Mouse (Mus musculus): ENCODE measurements around the gene Krt9. TPM values are rescaled to one million over a fixed set of nuclear protein-coding genes. Genes with fewer than 3 reads are reported as not detected.
"Not testable (repeated sequence)": the region's sequence is repeated elsewhere in the genome, so short reads cannot be mapped to it uniquely, and the experiment has no call there.

The Krt9 gene
- total RNA-seq (2021): under 1 TPM in 1 of 2 experiments, not detected in 1; 0.21 TPM
- long read RNA-seq, experiment 1: 0 reads
- long read RNA-seq, experiment 2: 0 reads

DNA sequence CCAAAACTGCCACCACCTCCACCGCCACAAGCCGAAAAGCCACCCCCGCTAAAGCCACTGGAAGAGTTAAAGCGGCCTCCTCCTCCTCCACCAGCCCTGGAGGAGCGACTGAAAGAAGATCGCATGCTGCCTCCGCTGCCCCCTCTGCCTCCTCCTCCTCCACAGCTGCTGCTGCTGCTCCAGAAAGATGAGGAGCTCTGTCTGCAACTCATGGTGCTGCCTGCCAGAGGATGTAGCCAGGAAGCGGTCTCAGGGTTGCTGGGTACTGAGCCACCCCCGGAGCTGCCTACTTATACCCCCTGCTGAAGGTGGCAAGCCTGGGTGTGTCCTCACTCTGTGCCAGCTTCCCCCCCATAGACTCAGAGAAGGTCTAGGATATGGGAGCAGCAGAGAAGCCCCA lies at the start of gene Krt9:
TSS of gene Krt9 (minus strand) at position 255 of the 400 bp plus-strand sequence.
- no peak for DNase-seq

DNA sequence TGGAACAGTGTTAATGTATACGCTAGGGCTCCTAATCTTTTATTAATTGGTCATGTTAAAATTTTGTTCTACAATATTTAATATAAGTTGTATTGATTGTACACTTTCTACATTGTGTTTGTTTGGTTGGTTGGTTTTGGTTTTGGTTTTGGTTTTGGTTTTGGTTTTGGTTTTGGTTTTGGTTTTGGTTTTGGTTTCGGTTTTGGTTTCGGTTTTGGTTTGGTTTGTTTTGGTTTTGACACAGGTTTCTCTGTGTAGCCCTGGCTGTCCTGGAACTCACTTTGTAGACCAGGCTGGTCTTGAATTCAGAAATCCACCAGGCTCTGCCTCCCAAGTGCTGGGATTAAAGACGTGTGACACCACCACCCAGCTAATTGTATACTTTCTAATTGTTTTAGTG lies 47.2 kb upstream of the Krt9 start:
- DNase-seq: not testable (repeated sequence)

DNA sequence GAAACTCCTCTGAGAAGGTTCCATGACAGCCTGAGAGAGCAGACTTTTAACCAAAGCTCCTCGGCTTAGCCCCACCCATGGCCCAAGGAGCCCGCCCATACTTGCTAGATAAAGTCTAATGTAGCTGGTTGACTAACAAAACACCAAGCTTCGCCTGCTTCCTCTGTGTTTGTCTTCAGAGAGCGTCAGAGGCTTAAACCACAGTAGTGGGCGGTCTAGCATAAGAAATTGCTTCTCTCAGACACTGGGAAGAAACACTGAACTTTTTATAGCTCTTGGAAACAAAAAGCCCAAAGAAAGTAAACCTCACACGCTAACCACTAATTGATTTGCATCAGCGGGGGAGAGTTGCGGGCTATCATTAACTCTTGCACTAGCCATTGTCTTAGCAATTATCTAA lies 28.7 kb upstream of the Krt9 start:
- DNase-seq: no peak

DNA sequence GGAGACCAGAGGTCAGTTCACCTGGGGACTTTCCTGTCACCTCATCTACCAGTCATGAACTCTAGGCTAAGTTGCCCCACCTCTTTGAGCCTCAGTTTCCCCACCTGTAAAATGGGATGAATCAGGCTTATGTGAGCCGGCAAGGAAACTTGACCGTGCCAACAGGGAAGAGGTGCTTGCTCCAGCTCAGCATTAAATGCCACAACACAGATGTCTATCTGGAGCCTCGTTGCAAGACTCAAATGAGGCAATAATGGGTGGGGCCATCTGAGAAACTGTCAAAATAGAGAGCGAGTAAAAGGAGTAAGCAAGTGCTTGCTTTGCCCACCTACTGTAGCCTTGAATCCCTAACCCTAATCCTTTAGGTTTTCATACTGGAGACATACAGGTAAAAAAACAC lies 26.3 kb upstream of the Krt9 start:
- no peak for DNase-seq

- no peak for DNase-seq
Measured at GRCm38 (mm10) chr11:100208542-100208941, 15.5 kb upstream of the Krt9 start.

DNA sequence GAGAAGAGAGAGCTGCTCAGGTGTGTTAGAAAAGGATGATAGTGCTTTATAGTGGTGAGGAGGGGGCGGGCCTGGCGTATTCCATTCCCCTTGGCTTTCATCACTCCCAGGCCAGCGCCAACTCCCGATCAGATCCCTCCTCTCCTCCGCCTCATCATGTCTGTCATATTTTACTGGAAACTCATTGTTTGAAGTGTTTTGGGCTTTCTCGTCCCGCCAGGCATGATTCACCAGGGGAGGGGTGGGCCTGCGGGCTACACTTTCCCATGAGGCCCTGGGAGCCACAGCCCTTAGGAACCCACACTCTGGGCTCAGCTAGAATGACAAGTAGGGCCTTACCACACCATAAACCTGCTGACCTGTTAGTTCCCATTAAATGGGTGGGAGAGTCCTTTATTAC lies 14.5 kb upstream of the Krt9 start, which contains the start of gene Krt14:
TSS of gene Krt14 (minus strand) at position 51 of the 400 bp plus-strand sequence.
- DNase-seq: no peak

GRCm38 (mm10) chr11:100203448-100203847 lies 10.4 kb upstream of the Krt9 start:
- DNase-seq: peak; percentile 68

GRCm38 (mm10) chr11:100202906-100203305 lies 9.9 kb upstream of the Krt9 start:
- no peak for DNase-seq

DNA sequence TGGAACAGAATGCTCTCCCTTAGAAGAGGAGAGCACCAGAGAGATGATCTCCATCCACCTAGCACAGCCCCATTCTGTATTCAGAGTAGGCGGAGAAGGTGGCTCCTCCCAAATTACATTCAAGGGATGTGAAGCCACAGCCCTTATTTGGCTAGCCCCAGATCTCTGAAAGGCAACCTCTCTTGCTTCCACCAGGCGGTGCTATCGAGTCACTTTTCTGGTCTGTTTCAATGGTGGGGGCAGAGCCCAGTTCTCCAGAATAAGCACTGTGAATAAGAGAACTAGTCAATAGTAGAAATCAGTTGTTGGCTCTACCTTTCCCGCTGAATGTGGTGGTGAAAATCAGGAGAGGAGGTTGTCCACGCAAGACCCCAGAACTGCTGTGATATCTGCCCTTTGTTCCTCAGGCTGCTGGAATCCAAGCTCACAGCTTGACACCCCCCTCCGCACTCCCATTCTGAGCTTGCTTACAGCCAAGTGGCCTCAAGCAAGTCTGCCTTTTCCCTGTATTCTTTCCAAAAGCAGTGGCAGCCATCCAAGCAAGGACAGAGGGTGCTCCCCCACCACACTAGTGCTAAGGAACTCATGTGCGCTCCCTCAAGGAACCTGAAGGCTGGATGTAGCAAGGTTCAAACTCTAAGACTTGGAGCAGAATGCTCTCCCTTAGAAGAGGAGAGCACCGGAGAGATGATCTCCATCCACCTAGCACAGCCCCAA lies 7.2 kb upstream of the Krt9 start:
- peak; percentile 50 for DNase-seq

DNA sequence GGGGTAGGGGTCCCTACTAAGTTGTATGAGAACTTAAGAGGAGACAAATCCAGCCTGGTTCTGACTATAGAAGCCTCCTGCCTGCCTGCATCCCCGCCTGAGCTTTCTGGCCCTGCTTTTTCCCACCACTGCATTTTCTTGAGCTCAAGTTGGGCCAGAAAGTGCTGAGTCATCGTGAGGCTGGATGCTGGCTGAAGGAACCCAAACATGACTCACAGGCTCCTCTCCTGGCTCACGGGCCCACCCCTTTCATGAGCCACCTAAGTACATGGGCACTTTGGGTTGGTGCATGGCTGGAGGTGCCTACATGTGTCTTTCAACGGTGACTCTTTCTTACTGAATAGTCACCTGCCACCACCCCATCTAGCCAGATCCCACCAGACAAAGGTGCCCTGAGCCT lies 5.6 kb upstream of the Krt9 start:
- peak; percentile 6 for DNase-seq

- no peak for DNase-seq
Measured at GRCm38 (mm10) chr11:100191820-100192219, 1.2 kb downstream of the Krt9 start.

DNA sequence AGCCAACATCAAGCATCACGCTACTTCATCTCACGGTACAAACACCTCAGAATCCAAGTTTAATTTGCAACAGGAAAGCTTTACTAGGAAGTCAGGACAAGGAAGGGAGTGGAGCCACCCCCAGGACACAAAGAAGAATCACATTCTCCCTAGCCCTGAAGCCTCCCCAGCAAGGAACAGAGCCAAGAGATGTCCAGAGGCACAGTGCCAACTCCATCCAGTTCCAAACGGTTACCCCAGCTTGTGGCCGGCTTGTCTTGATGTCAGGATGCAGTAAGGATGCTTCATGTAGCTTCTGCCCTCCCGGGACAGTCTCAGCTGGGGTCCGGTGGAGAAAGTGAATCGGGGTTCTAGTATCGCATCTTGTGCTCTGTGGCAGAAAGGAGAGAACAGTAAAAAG lies 6.3 kb downstream of the Krt9 start:
- no peak for DNase-seq

- DNase-seq: no peak
Measured at GRCm38 (mm10) chr11:100181725-100182124, 11.3 kb downstream of the Krt9 start.

DNA sequence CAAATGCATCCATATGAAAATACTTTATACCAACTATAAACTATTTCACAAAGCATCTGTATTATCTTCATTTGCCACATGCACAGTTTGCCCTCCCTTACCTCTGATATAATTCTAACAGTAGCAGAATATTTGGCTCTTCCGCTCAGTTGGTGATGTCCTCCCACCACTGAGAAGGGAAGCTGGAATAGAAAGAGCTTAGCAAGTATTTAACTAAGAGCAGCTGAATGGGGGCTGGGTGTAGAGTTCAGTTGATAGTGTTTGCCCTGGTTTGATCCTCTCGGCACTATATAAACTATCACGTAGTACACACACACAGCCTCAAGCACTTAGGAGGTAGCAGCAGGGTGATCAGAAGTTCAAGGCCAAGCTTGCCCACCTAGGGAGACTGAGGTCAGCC lies 13.8 kb downstream of the Krt9 start:
- DNase-seq: no peak

GRCm38 (mm10) chr11:100178307-100178706 lies 14.7 kb downstream of the Krt9 start:
- no peak for DNase-seq

DNA sequence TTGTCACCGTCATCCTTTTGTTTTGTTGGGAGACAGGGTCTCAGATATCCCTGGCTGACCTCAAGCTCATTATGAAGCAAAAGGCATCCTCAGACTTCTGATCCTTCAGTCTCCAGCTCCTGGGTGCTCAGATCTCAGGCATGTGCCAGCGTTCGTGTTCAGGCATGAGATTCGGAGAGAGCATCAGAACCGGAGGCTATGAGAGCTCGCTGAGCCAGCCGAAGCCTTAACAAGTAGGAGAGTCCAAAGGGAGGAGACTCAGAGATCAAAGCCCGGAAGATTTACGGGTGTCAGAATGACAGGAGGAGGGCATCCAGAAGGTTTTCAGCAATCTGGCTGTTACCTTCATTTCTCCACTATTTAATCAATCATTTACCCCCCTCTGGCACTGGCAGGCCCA lies 16.3 kb downstream of the Krt9 start:
- DNase-seq: no peak

GRCm38 (mm10) chr11:100168765-100169762 lies 24.0 kb downstream of the Krt9 start:
- peak; percentile 88 for DNase-seq

- no peak for DNase-seq
Measured at GRCm38 (mm10) chr11:100168071-100168470, 25.0 kb downstream of the Krt9 start.

DNA sequence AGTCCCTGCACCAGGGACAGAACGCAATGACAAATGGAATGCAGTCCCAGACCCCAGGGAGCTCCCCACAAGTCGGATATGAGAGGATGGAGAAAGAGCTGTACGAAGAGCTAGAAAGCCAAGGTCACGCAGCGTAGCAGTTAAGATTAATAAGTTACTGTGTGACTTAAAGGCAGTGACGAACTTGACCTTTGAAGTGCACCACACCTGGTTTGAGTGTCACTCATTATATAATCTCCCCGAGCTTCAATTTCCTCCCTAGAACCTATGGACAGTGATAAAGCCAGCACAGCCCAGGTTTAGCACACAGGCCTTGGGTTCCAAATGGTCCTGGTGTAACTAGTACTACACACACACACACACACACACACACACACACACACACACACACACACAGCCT lies 28.7 kb downstream of the Krt9 start:
- DNase-seq: no peak

- DNase-seq: no peak
Measured at GRCm38 (mm10) chr11:100157908-100158477, 35.1 kb downstream of the Krt9 start.

GRCm38 (mm10) chr11:100157331-100157730 lies 35.7 kb downstream of the Krt9 start:
- no peak for DNase-seq

DNA sequence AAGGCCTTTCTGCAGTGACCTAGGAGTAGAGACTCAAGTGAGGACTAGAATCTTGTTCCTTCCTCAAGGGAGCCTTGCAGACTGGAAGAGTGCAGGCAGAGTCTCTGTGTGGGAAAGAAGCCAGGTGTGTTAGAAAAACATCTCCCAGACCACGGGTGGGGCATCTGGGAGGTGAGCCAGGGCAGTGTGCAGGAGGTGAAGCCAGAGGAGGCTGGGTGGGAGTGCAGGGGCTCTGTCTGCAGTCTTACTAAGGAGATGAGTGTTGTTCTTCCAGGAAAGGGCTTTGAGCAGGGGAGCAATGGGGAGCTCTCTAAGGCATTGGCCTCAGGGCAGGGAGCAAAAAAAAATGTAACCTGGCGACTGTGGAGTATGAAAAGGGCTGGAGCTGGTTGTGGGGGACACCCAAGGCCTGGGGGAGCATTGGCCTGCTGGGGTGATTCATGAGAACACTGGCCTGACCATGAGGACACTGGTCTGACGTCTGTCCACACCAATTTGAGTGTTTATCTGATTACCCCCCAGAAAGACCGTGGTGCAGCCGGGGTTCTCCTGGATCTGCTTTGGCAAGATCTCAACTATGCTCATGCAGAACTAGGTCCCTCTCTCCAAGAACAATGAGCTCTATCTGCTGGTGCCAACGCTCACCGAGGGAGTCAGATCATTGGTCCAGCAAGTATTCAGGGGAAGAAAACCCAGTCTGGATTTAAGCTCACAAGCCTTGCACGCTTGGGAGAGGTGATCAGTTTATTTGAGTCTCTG lies 37.4 kb downstream of the Krt9 start:
- DNase-seq: no peak
